26 mouse cellular contexts compared by ENCODE assay signal in genomic region chr6:23568688-23569087, GRCm38 (mm10).
"Had no signal": no experiment of that assay in that cellular context is flagged by ENCODE, and none has a peak within 500 bp of the region (broad histone marks: within the 10 kb centered on the region; RNA-seq: fewer than 3 reads in every experiment).

No protein-coding gene starts in this region.

- H3K4me2 ChIP-seq: kidney, embryonic 15.5 days; limb, embryonic 12.5 days; limb, embryonic 15.5 days; liver, embryonic 11.5 days; lung, embryonic 14.5 days; neural tube, embryonic 12.5 days; neural tube, embryonic 15.5 days; stomach, embryonic 15.5 days had no signal

- H3K27ac ChIP-seq: kidney, embryonic 15.5 days; left cerebral cortex, adult 2 months; limb, embryonic 12.5 days; limb, embryonic 15.5 days; liver, embryonic 14.5 days; macrophage; midbrain, embryonic 10.5 days; neural tube, embryonic 12.5 days; neural tube, embryonic 15.5 days; stomach, embryonic 15.5 days had no signal

- H3K4me3 ChIP-seq: kidney, embryonic 15.5 days; left cerebral cortex, adult 2 months; limb, embryonic 12.5 days; limb, embryonic 15.5 days; megakaryocyte, embryonic 14.5 days; midbrain, embryonic 10.5 days; neural tube, embryonic 12.5 days; neural tube, embryonic 15.5 days; stomach, embryonic 15.5 days had no signal

- H3K27me3 ChIP-seq: kidney, embryonic 15.5 days; limb, embryonic 12.5 days; limb, embryonic 15.5 days; megakaryocyte, embryonic 14.5 days; neural tube, embryonic 12.5 days; neural tube, embryonic 15.5 days; stomach, embryonic 15.5 days had no signal

- DNase-seq: kidney, adult 2 months; kidney, postnatal 10 days; kidney, postnatal 36 days; layer of hippocampus, adult 9-11 months; layer of hippocampus, postnatal 36 days; left cerebral cortex, postnatal 4 days; liver, postnatal 0 days; lung, embryonic 14.5 days; midbrain, embryonic 14.5 days; right cerebral cortex, adult 18-20 months; right cerebral cortex, postnatal 14 days; right cerebral cortex, postnatal 4 days; thymus, postnatal 25 days had no signal

- H3K36me3 ChIP-seq: kidney, embryonic 15.5 days; limb, embryonic 12.5 days; limb, embryonic 15.5 days; midbrain, embryonic 10.5 days; neural tube, embryonic 12.5 days; neural tube, embryonic 15.5 days; stomach, embryonic 15.5 days had no signal

- ATAC-seq: liver, postnatal 0 days; lung, postnatal 0 days had no signal

- H3K9me3 ChIP-seq: kidney, embryonic 15.5 days; limb, embryonic 12.5 days; limb, embryonic 15.5 days; midbrain, embryonic 10.5 days; neural tube, embryonic 12.5 days; neural tube, embryonic 15.5 days; stomach, embryonic 15.5 days had no signal

- H3K4me1 ChIP-seq: kidney, embryonic 15.5 days; limb, embryonic 12.5 days; limb, embryonic 15.5 days; megakaryocyte, embryonic 14.5 days; neural tube, embryonic 12.5 days; stomach, embryonic 15.5 days had no signal

- H3K9ac ChIP-seq: kidney, embryonic 15.5 days; limb, embryonic 12.5 days; limb, embryonic 15.5 days; liver, embryonic 14.5 days; liver, postnatal 0 days; lung, embryonic 14.5 days; neural tube, embryonic 12.5 days; neural tube, embryonic 15.5 days; stomach, embryonic 15.5 days had no signal
